Mouse (Mus musculus) T-cell, adult 2 months (primary cell): ENCODE data around the gene Slc35a5.

Experiments
- DNase-seq: peaks from one replicate; pipeline ENCODE4 v3.0.0; 2022; ENCODE audit warnings: low spot score

The Slc35a5 gene

GRCm38 (mm10) chr16:45158522-45159388 is at the start of gene Slc35a5, which contains the start of gene Atg3:
Gene Slc35a5, minus strand, starts transcription at chr16:45158706.
Gene Atg3, plus strand, starts transcription at chr16:45158785.
- peak; percentile 99 for DNase-seq

DNA sequence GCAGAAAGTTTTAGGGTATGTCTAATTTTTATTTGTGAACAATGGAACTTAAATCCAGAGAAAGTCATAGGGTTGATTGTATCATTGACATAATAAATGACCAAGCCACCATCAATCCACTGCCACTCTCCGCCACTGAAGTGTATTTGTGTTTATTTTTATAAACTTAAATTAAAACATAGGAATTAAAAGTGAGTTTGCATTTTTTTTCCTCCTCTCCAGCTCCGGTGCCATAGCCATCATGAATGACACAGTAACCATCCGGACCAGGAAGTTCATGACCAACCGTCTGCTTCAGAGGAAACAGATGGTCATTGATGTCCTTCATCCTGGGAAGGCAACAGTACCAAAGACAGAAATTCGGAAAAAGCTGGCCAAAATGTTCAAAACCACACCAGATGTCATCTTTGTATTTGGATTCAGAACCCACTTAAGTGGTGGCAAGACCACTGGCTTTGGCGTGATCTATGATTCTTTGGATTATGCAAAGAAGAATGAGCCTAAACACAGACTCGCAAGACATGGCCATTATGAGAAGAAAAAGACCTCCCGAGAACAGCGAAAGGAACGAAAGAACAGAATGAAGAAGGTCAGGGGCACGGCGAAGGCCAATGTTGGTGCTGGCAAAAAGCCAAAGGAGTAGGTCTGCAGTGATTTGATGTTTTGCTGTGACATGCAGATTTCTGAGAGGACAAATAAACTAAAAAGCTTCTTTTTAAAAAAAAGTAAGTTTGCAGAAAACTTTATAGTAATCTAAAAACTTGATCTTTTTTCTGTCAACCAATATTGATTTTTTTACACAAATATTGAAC is 46.6 kb upstream of the Slc35a5 start:
- no peak for DNase-seq

DNA sequence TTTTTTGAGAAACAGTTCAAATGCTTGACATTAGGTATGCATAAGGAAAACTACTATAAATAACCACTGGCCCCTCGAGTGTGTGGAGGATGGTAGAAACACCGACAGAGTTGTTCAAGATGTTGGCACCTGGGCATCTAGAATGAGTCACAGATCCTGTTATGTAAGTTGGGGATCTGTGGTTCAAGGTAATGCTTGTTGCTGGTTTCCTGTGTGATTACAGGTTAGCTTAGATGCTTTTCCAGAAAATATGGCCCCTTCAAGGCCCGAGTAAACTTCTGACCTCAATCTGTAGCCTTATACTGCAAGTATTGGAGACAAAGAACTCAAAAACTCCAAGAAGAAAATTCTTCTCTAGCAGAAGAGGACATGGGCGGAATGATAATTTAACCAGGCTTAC is 45.9 kb upstream of the Slc35a5 start:
- DNase-seq, result no peak

GRCm38 (mm10) chr16:45201395-45201794 is 42.9 kb upstream of the Slc35a5 start:
- DNase-seq, result no peak

GRCm38 (mm10) chr16:45196816-45197215 is 38.3 kb upstream of the Slc35a5 start:
- peak; percentile 65 for DNase-seq

DNA sequence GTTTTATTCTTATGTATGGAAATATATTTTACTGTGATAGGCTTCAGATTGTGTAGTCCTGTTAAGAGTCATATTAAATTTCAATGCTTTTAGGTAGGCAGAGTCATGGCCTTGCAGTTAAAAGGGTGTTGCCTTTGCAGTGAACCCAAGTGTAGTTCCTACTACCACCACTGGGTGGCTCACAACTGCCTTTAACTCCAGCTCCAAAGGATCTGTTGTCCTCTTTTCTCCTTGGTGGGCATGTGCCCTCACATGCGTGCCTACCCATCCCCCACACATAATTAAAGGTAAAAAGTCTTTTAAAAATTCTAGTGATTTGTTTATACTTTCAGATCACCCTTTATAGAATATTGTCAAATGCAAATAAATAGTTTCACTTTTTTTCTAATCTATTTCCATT is 34.1 kb upstream of the Slc35a5 start:
- peak; percentile 63 for DNase-seq

DNA sequence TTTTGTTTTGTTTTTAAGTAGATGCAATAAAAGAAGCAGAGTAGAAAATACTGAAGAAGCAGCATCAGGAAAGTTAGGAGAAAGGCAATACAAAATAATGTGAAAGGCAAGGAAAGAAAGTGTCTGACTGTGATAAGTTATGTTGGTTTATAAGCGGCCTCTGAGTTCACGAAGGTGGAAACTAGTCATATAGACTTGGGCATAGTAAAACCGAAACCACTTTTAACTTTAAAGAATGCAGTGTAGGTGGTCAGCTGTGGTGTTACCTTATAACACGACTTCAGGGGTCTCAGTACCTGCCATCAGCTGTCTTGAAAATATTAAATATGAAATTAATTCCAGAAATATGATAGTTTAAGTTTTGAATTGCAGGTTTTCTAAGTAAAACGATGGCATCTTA is 23.3 kb upstream of the Slc35a5 start:
- no peak for DNase-seq

DNA sequence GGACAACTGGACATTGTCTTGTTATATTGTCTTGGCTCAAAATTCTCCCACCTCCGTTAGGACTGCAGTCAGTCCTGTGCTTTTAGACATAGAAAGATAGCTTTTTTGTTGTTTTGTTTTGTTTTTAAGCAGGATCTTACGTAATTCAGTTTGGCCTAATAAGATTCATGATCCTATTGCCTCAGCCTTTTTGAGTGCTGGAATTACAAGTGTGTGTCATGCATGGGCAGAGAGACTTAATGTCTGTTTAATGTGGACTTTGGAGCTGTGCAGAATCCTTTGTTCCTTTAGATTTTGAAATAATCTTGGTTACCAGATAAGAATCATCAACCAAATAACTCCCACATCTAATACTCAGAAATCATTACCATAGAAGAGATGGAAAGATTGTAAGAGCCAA is 20.0 kb upstream of the Slc35a5 start:
- no peak for DNase-seq

GRCm38 (mm10) chr16:45159389-45159716 is 847 bp upstream of the Slc35a5 start:
- no peak for DNase-seq

GRCm38 (mm10) chr16:45158136-45158521 is 377 bp downstream of the Slc35a5 start:
- DNase-seq, result no peak

- no peak for DNase-seq
Observed at GRCm38 (mm10) chr16:45154741-45155250, 3.7 kb downstream of the Slc35a5 start.

- no peak for DNase-seq
Observed at GRCm38 (mm10) chr16:45148488-45149082, 9.9 kb downstream of the Slc35a5 start.

DNA sequence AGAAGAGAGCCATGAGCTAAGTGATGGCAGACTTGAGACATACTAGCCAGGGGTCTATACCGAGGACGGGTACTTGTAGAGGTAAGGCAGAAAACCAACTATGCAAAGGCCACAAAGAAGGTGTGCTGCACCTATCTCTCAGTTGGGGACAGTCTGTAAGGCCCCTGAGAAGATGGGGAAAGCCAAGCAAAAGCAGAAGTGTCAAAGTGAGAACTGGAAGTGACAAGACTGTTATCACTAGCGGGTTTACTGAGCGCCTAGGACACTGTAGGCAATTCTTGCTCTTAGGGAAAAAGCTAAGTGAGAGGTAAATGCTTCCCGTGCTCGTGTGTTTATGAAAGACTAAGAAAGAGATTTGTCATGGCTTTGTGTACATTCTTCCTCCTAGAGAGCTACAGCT is 13.4 kb downstream of the Slc35a5 start:
- no peak for DNase-seq

DNA sequence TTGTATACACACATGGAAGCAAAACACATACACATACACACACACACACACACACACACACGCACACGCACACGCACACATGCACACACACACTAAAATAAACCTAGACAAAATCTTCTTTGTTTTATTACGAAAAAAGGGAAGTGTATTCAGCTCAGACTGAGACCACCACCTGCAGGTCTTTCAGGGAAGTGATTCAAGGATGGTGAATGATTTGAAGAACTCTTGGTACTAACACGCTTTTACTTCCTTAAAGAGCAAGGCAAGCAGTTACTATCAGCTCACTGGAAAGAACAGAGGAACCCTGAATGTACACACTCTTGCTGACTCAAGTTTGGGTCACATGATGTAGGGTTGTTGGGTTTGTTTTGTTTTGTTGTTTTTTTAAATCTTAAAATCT is 15.9 kb downstream of the Slc35a5 start:
- DNase-seq, result no peak

DNA sequence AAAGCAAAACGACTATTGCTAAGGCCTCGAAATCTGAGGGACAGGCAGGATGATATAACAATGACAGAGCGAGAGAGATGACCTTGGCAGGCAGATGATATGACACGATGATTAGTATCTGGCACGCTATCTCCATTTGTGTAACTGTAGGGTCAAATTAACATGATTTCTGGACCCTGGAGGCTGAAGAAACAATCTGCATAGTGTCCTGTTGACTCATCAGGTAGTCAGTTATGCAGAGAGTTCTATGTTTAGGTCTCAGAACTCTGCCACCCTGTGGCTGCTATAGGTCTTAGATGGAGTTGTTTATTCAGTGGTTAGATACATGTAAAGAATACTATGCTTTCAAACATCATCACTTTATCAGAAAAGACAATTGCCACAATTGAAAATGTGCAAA is 16.8 kb downstream of the Slc35a5 start:
- DNase-seq, result no peak

- no peak for DNase-seq
Observed at GRCm38 (mm10) chr16:45127936-45128710, 30.4 kb downstream of the Slc35a5 start.

DNA sequence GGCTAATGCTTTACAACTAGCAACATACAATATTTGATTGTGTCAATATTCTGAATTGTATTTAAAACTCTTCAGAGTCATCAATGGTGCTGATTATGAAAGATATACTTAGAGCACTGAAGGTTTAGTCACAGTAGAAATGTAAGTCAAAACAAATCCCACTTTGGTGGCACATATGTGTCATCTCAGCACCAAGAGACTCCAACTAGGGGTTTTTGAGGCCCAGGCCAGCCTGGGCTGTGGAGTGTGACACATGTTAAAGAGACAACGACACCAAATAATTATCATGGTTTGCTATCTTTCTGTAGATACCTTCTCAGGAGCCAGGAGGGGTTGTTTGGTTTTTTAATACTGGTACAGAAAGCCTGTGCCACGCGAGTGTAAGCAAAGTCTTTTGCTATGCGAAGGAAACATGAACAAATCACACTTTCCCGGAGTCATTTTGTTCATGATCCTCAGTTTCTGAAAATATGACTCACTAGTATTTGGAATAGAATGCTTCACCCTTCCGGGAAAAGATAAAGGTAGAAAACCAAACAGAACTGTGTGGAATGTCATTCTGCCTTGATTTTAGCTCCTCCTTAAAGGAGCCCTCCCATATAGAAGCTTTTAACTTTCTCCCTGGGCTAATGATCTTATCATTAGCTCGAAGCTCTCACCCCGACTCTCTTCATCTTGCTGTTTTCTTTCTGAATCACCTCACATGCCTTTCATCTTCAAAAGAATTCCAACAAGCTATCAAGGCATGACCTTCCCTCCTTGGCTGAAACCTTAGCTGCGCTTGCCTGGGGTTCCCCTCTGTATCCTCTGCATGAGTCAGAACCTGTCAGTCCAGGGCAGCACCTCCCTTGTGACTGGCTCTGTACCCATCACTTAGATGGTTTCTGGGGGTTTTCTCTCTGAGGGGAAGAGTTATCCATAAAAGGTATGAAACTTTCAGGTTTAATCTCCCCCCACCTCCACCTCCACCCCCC is 34.0 kb downstream of the Slc35a5 start:
- DNase-seq, result no peak

DNA sequence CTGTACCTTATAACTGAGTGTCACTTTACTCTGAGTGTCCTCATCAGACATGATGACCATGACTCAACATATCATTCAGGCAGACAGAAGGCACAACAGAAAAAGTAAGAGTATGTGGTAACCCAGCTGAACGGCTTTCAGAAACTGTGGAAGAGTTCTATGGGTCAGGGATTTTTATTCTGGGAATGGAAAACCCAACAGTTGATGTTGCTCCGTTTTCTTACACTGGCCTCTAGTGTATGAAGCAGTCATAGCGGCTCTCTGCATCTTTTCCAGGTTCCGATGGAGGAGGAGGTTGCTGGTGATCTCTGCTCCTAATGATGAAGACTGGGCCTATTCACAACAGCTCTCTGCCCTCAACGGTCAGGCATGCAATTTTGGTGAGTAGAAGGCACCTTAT is 35.9 kb downstream of the Slc35a5 start:
- DNase-seq, result no peak

DNA sequence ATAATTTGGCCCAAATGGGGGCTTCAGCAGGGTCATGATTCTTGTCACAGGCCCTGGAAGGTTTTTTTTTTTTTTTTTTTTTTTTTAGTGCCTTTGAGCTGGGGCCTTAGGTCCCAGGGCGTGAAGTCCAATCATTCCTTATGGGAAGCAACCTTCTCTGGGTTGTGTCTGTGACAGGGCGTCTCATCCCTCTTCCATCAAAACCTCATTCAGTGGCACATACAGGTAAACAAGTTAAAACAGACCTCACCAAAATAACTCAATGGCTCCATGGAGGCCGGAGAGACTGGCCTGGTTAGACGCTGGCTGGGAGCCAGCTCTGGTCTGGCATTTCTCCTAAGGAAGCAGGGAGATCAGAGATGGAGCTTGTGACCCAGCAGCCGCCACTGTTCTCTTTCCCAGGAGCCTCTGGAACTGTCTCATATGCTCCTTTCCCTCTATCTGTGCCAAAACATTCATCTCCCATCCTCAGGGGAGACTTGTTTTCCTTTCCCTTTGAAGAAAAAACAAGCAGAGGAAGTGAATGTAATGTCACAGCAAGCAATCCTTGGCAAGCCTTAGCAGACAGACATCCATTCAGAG is 37.6 kb downstream of the Slc35a5 start:
- no peak for DNase-seq

DNA sequence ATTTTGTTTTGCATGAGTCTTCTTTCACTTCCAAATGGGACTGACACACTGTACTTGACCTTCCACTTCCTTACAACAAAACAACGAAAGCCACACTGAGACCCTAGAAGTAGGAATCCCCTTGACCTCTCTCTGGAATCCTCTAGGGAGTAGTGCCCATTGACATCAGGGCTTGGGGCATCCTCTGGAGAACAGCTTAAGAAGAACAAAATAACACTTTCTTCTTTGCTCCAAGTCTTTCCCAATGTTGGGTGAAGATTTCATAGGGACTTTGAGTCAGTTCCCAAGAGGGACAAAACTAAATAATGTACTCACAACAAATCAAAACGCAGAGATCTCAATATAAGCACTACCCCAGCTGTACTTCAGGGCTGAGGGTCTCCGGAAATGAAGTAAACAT is 39.7 kb downstream of the Slc35a5 start:
- no peak for DNase-seq
